Mouse (Mus musculus) liver, postnatal 0 days (tissue): ENCODE data around the gene Aplp1. TPM values are rescaled to one million over a fixed set of nuclear protein-coding genes. Genes with fewer than 3 reads are reported as not detected.

Experiments
- ATAC-seq: fragments of 200-750 bp; cut with Nextera tagmentation; 2 replicates; pipeline ENCODE4 v1.8.0; 2017; ENCODE audit warnings: mild to moderate bottlenecking, moderate library complexity
- DNase-seq: peaks from one replicate; pipeline ENCODE4 v3.0.0-alpha.2; 2016
- H3K27ac ChIP-seq: fragments of 300-500 bp; sonication (generic); 2 replicates; pipeline ENCODE4 v1.5.1; 2014; ENCODE audit warnings: antibody characterized with exemption, moderate library complexity, mild to moderate bottlenecking, low read depth
- H3K27me3 ChIP-seq: fragments of 300-500 bp; sonication (generic); 2 replicates; pipeline ENCODE4 v1.6.1; 2014; ENCODE audit warnings: low read length, control low read depth, mixed read lengths; ENCODE audit not compliant: insufficient read depth
- H3K36me3 ChIP-seq: fragments of 300-500 bp; sonication (generic); replicated peaks from 2 replicates; pipeline ENCODE4 v1.6.1; 2014; ENCODE audit warnings: mild to moderate bottlenecking, control low read depth, low read length, moderate library complexity, mixed read lengths; ENCODE audit not compliant: insufficient read depth
- H3K4me1 ChIP-seq: fragments of 300-500 bp; sonication (generic); 2 replicates; pipeline ENCODE4 v1.6.1; 2014; ENCODE audit warnings: antibody characterized with exemption, mild to moderate bottlenecking, control low read depth; ENCODE audit not compliant: insufficient read depth
- H3K4me2 ChIP-seq: fragments of 300-500 bp; sonication (generic); 2 replicates; pipeline ENCODE4 v1.6.1; 2014; ENCODE audit warnings: low read depth, mild to moderate bottlenecking, low read length, moderate library complexity, mixed read lengths
- H3K4me3 ChIP-seq: fragments of 300-500 bp; sonication (generic); 2 replicates; pipeline ENCODE4 v1.5.1; 2014; ENCODE audit warnings: low read depth, low read length
- H3K9ac ChIP-seq: fragments of 300-500 bp; sonication (generic); replicated peaks from 2 replicates; pipeline ENCODE4 v1.6.1; 2014; ENCODE audit warnings: mild to moderate bottlenecking, moderate library complexity
- H3K9me3 ChIP-seq: fragments of 300-500 bp; sonication (generic); 2 replicates; pipeline ENCODE4 v1.6.1; 2016; ENCODE audit warnings: mild to moderate bottlenecking, control low read depth, low read length, mixed read lengths
- CTCF ChIP-seq: sonication (generic); IDR thresholded peaks from 2 replicates; pipeline ENCODE4 v1.5.1; 2016; ENCODE audit warnings: antibody characterized with exemption, low read depth
- EP300 ChIP-seq: IDR thresholded peaks from 2 replicates; pipeline ENCODE4 v1.6.1; 2016; ENCODE audit warnings: antibody characterized with exemption, low read depth, mild to moderate bottlenecking
- WGBS: fragments of 180-500 bp; shearing (Covaris S2); extraction: QIAGEN DNeasy Blood & Tissue Kit; methylation state at CpG from one replicate; pipeline ENCODE4 v1.1.7; 2014; ENCODE audit not compliant: insufficient replicate concordance; 5-methylcytosine and 5-hydroxymethylcytosine counted together
- polyA plus RNA-seq: library from polyadenylated mRNA; unstranded; fragments of >200 nt; fragmentation: Nextera tagmentation; extraction: Ambion mirVana; gene quantifications from 2 replicates; pipeline ENCODE4 v1.2.1, GENCODE M21; 2015

Gene Aplp1
- polyA plus RNA-seq, 1 experiment from 2014 or later = 1.6 TPM

DNA sequence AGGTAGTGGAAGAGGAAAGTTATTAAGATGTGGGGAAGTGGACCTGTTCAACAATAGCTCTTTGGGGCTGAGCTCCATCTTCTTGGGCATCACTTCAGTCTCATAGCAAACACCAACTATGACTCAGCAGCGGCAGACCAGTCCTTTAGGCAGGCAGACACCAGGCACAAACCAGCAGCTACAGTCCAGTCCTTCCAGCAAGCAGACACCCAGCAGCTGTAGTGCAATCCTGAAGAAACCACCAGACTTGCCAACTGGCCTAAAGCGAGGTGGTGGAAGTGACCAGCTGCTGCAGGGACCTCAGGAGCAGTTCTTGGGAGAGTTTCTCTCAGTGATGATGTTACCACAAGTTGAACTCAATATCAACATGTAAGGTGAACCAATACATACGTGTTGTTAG, 36.7 kb downstream of the Aplp1 start:
- H3K4me3 ChIP-seq = no peak overlapping the region
- ATAC-seq (no peak), DNase-seq (no peak)
- H3K27me3 ChIP-seq = no peaks in the 10 kb centered on the region
- H3K4me1 ChIP-seq = peaks cover 5% of the 10 kb centered on the region; the same call in 1 of the 2 replicates
- 79% methylated on average over 3 of the region's 3 CpGs for WGBS
- H3K9me3 ChIP-seq = no peaks in the 10 kb centered on the region
- no peak overlapping the region for H3K9ac ChIP-seq
- H3K36me3 ChIP-seq = no peaks in the 10 kb centered on the region
- H3K27ac ChIP-seq = no peak overlapping the region
- no peak overlapping the region for H3K4me2 ChIP-seq
- no peak for TF ChIP-seq EP300
- TF ChIP-seq CTCF = no peak

DNA sequence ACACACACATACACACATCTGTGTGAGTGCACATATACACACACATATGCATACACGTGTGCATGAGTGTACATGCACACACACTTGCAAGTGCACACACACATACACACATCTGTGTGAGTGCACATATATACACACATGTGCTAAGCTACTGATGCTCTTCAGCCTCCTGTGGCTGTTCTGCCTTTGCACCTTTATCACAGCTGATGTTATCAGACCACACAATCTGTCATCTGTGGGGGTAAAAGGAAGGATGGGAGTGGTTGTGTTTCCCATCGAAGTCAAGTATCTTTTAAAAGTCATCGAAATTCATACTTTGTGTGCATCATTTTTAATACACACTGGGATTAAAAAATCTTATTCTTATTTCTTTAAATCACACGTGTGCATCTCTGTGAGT, 43.0 kb downstream of the Aplp1 start:
- Histone ChIP-seq H3K27me3 (no peaks in the 10 kb centered on the region), H3K9me3 (no peaks in the 10 kb centered on the region), H3K4me3 (no peak overlapping the region), H3K4me2 (no peak overlapping the region), H3K27ac (no peak overlapping the region), H3K4me1 (no peaks in the 10 kb centered on the region), H3K9ac (no peak overlapping the region), H3K36me3 (no peaks in the 10 kb centered on the region)
- DNase-seq = no peak
- TF ChIP-seq EP300 (no peak), CTCF (no peak)
- WGBS = 53% methylated on average over 4 of the region's 4 CpGs
- ATAC-seq = no peak

DNA sequence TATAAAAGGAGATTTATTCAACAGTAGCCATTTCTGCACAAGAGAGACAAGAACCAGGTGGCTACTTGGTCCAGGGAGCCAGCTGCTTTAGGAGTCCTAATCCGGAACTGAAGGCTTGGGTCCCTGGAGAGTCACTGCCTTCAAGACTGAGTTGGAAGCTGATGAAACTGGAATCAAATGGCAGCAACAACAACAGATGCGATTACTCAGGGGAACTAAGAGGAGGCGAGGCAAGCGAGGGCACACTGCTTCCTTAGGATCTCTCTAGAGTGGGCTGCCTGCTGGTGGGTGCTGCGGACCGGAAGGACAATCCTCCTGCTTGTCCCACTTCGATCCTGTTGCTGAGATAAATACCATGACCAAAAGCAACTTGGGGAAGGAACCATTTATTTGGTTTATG, 45.7 kb downstream of the Aplp1 start:
- Histone ChIP-seq H3K27ac (no peak overlapping the region), H3K4me3 (no peak overlapping the region), H3K4me1 (no peaks in the 10 kb centered on the region; the same call in 1 of the 2 replicates), H3K9ac (no peak overlapping the region), H3K9me3 (no peaks in the 10 kb centered on the region), H3K27me3 (no peaks in the 10 kb centered on the region), H3K36me3 (no peaks in the 10 kb centered on the region), H3K4me2 (no peak overlapping the region)
- TF ChIP-seq EP300 (no peak), CTCF (no peak)
- DNase-seq = no peak
- WGBS = 57% methylated on average over 7 of the region's 7 CpGs
- ATAC-seq = no peak

DNA sequence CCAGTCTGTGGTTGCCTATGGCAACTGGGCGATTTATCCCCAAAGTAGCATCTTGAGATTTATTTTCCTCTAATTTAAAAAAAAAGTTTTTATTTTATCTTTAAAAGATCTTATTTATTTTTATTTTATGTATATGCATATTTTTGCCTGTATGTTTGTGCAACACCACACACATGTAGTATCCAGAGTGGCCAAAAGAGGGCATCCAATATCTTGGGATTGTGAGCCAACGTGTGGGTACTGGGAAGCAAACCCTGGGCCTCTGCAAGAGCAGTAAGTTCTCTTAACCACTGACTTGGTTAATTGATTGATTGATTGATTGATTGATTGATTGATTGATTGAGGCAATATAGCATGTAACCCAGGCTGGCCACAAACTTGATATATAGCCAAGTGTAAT, 50.5 kb downstream of the Aplp1 start:
- DNase-seq (no peak), ATAC-seq (peak; percentile 34; the same call in 1 of the 2 replicates)
- Histone ChIP-seq H3K4me3 (no peak overlapping the region), H3K27me3 (no peaks in the 10 kb centered on the region), H3K36me3 (no peaks in the 10 kb centered on the region), H3K4me1 (peaks cover 7% of the 10 kb centered on the region), H3K4me2 (0 out of 2 replicates have a peak overlapping the region, but pooled peaks have one; percentile 29), H3K27ac (peak overlapping the region; percentile 83; the same call in 1 of the 2 replicates), H3K9me3 (no peaks in the 10 kb centered on the region), H3K9ac (no peak overlapping the region)
- 50% methylated on average over 2 of the region's 2 CpGs for WGBS
- TF ChIP-seq CTCF (peak; percentile 52), EP300 (no peak)

DNA sequence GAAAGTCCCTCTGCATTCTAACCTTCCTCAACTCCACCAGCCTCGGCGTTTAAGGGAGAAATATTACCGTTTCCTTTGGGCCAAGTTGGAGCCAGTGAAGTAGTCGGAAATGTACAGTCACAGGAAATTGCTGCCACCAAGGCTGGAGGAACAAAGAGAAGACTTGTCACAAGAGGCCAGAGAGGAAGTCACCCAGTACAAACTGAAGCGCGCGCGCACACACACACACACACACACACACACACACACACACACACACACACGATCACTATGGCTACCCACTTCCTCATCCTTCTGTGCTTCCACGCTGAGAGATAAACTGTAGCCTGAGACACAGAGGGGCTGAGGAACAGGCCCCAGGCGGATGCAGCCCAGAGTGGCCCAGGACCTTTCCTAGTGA, 51.0 kb downstream of the Aplp1 start:
- no peaks in the 10 kb centered on the region for H3K27me3 ChIP-seq
- peak overlapping the region; percentile 29 for H3K4me2 ChIP-seq
- peak; percentile 81 for DNase-seq
- peak; percentile 89 for ATAC-seq
- WGBS = 20% methylated on average over 11 of the region's 11 CpGs
- H3K9ac ChIP-seq = 0 out of 2 replicates have a peak overlapping the region, but pooled peaks have one; percentile 1
- H3K27ac ChIP-seq = peak overlapping the region; percentile 83
- H3K4me1 ChIP-seq = peaks cover 7% of the 10 kb centered on the region
- TF ChIP-seq CTCF = no peak
- TF ChIP-seq EP300 = peak; percentile 50
- no peaks in the 10 kb centered on the region for H3K9me3 ChIP-seq
- no peak overlapping the region for H3K4me3 ChIP-seq
- no peaks in the 10 kb centered on the region for H3K36me3 ChIP-seq

DNA sequence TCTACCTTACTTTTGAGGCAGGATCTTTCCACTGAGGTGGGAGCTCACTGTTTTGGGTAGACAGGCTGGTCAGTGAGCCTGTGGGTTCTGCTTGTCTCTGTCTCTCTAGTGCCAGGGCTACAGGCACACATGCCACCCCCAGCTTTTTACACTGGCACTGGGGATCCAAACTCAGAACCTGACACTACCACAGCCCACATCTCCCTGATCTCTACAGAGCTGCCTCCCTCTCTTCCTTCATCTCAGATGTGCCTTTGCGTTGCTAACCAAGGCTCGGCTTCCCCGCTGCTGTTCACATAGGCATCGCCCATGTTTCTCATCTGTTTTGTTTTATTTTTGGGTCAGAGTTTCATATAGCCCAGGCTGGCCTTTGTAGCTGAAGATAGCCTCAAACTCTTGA, 51.7 kb downstream of the Aplp1 start:
- H3K4me1 ChIP-seq = peaks cover 7% of the 10 kb centered on the region
- no peaks in the 10 kb centered on the region for H3K9me3 ChIP-seq
- DNase-seq (no peak), ATAC-seq (no peak)
- peak overlapping the region; percentile 83 for H3K27ac ChIP-seq
- H3K4me3 ChIP-seq = no peak overlapping the region
- H3K36me3 ChIP-seq = no peaks in the 10 kb centered on the region
- H3K9ac ChIP-seq = 0 out of 2 replicates have a peak overlapping the region, but pooled peaks have one; percentile 1
- WGBS = 61% methylated on average over 4 of the region's 4 CpGs
- no peak for TF ChIP-seq CTCF
- no peak for TF ChIP-seq EP300
- H3K4me2 ChIP-seq = peak overlapping the region; percentile 11
- no peaks in the 10 kb centered on the region for H3K27me3 ChIP-seq
